Comparison of ENCODE assay signal across 19 mouse cellular contexts in the genomic region with DNA sequence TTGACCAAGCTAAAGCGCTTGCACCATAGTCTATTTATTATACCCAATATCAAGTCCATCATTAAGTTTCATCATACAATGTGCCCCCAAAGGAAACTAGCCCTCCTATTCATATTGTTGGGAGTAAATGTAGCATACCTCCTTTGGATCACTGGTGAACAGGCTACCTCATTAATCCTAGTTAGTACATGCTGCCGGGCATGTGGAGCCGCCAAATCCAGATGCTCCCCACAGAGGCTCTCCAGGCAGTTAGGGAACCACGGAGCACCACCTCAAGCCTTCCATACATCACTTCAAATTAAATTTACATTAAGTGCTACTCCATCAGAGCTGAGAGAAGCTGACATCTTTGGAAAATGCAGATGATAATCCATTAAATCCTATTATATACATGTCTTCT.
A peak's percentile ranks its signal among the peaks of the same experiment; 100 is the strongest.
DNase-seq lines count a peak whose midpoint lies in the region; ATAC-seq lines count a peak whose summit lies in the region.
"Had no signal": no experiment of that assay in that cellular context is flagged by ENCODE, and none has a peak within 500 bp of the region (broad histone marks: within the 10 kb centered on the region; RNA-seq: fewer than 3 reads in every experiment).

No protein-coding gene starts in this region.

- no peaks in the 10 kb centered on the region for H3K36me3 ChIP-seq in forebrain, embryonic 11.5 days (ENCODE audit: control insufficient read depth, insufficient read depth, low read length)
- H3K36me3 ChIP-seq in forebrain, embryonic 15.5 days, result no peaks in the 10 kb centered on the region
- no peaks in the 10 kb centered on the region for H3K36me3 ChIP-seq in limb, embryonic 11.5 days (ENCODE audit: control insufficient read depth, insufficient read depth, low read length)
- H3K36me3 ChIP-seq in limb, embryonic 10.5 days, result no peaks in the 10 kb centered on the region
- H3K36me3 ChIP-seq: embryonic facial prominence, embryonic 13.5 days; heart, embryonic 10.5 days; hindbrain, embryonic 10.5 days had no signal

- H3K4me3 ChIP-seq in forebrain, embryonic 11.5 days (ENCODE audit: low read depth, low read length), result no peak overlapping the region
- H3K4me3 ChIP-seq in forebrain, embryonic 15.5 days, result no peak overlapping the region
- no peak overlapping the region for H3K4me3 ChIP-seq in limb, embryonic 11.5 days (ENCODE audit: low read depth, low read length)
- no peak overlapping the region for H3K4me3 ChIP-seq in limb, embryonic 10.5 days
- H3K4me3 ChIP-seq: embryonic facial prominence, embryonic 13.5 days; gastrocnemius, adult 2 months; heart, embryonic 10.5 days; hindbrain, embryonic 10.5 days; left cerebral cortex, adult 2 months had no signal

- WGBS in forebrain, embryonic 11.5 days, result 15% methylated on average over 4 of the region's 4 CpGs
- 10% methylated on average over 4 of the region's 4 CpGs for WGBS in forebrain, embryonic 15.5 days
- WGBS in limb, embryonic 11.5 days, result 25% methylated on average over 4 of the region's 4 CpGs
- WGBS in limb, embryonic 10.5 days, result 32% methylated on average over 4 of the region's 4 CpGs

- H3K9ac ChIP-seq in forebrain, embryonic 11.5 days (ENCODE audit: low read length), result no peak overlapping the region
- H3K9ac ChIP-seq in forebrain, embryonic 15.5 days (replicated peaks), result no peak overlapping the region
- no peak overlapping the region for H3K9ac ChIP-seq in limb, embryonic 11.5 days (ENCODE audit: low read length)
- H3K9ac ChIP-seq: embryonic facial prominence, embryonic 13.5 days had no signal

- H3K4me1 ChIP-seq in forebrain, embryonic 11.5 days (replicated peaks; ENCODE audit: control insufficient read depth, insufficient read depth, low read length), result peaks cover 6% of the 10 kb centered on the region; the same call in 1 of the 2 replicates
- H3K4me1 ChIP-seq in forebrain, embryonic 15.5 days, result peaks cover 24% of the 10 kb centered on the region
- H3K4me1 ChIP-seq in limb, embryonic 11.5 days (ENCODE audit: control insufficient read depth, insufficient read depth, low read length), result 0 out of 2 replicates have a peak, but pooled peaks cover 5% of the 10 kb centered on the region
- H3K4me1 ChIP-seq in limb, embryonic 10.5 days, result peaks cover 21% of the 10 kb centered on the region

- peaks cover 68% of the 10 kb centered on the region for H3K27me3 ChIP-seq in forebrain, embryonic 11.5 days (ENCODE audit: control insufficient read depth, insufficient read depth, low read length)
- H3K27me3 ChIP-seq in forebrain, embryonic 15.5 days, result peaks cover 49% of the 10 kb centered on the region
- H3K27me3 ChIP-seq in limb, embryonic 11.5 days (ENCODE audit: control insufficient read depth, insufficient read depth, low read length), result peaks cover 10% of the 10 kb centered on the region; the same call in 1 of the 2 replicates
- peaks cover 41% of the 10 kb centered on the region for H3K27me3 ChIP-seq in limb, embryonic 10.5 days (ENCODE audit: low read depth, poor library complexity, severe bottlenecking)

- ATAC-seq in forebrain, embryonic 11.5 days (replicated peaks; ENCODE audit: low FRiP score), result peak; percentile 44; the same call in 1 of the 2 replicates
- no peak for ATAC-seq in forebrain, embryonic 15.5 days (replicated peaks)
- ATAC-seq in limb, embryonic 11.5 days (ENCODE audit: insufficient number of reproducible peaks, low FRiP score, low TSS enrichment, low read depth), result no peak
- ATAC-seq: inflammation-experienced regulatory T-cells, adult 6 months had no signal

- H3K4me2 ChIP-seq in forebrain, embryonic 11.5 days (ENCODE audit: low read depth, low read length, severe bottlenecking), result no peak overlapping the region
- no peak overlapping the region for H3K4me2 ChIP-seq in forebrain, embryonic 15.5 days (replicated peaks)
- H3K4me2 ChIP-seq in limb, embryonic 11.5 days (ENCODE audit: low read depth, severe bottlenecking), result no peak overlapping the region
- H3K4me2 ChIP-seq: embryonic facial prominence, embryonic 13.5 days; midbrain, embryonic 11.5 days had no signal

- no peaks in the 10 kb centered on the region for H3K9me3 ChIP-seq in forebrain, embryonic 11.5 days (ENCODE audit: control insufficient read depth, low read length)
- H3K9me3 ChIP-seq in forebrain, embryonic 15.5 days, result no peaks in the 10 kb centered on the region
- no peaks in the 10 kb centered on the region for H3K9me3 ChIP-seq in limb, embryonic 11.5 days (ENCODE audit: control insufficient read depth, low read length)
- no peaks in the 10 kb centered on the region for H3K9me3 ChIP-seq in limb, embryonic 10.5 days (replicated peaks)
- H3K9me3 ChIP-seq: embryonic facial prominence, embryonic 13.5 days; heart, embryonic 10.5 days; hindbrain, embryonic 10.5 days had no signal

- H3K27ac ChIP-seq in forebrain, embryonic 11.5 days (ENCODE audit: low read depth, low read length), result no peak overlapping the region
- H3K27ac ChIP-seq in forebrain, embryonic 15.5 days (replicated peaks), result no peak overlapping the region
- H3K27ac ChIP-seq in limb, embryonic 11.5 days (replicated peaks; ENCODE audit: low read depth, low read length), result no peak overlapping the region
- H3K27ac ChIP-seq in limb, embryonic 10.5 days, result no peak overlapping the region
- H3K27ac ChIP-seq: embryonic facial prominence, embryonic 13.5 days; gastrocnemius, adult 2 months; heart, embryonic 10.5 days; hindbrain, embryonic 10.5 days; left cerebral cortex, adult 2 months had no signal

- peak; percentile 67 for DNase-seq in forebrain, embryonic 11.5 days (ENCODE audit: low spot score)
- peak; percentile 35 for DNase-seq in limb, embryonic 11.5 days (ENCODE audit: low spot score)
- no peak for DNase-seq in limb, embryonic 10.5 days (ENCODE audit: low spot score)
- DNase-seq in forelimb bud, embryonic 11.5 days (ENCODE audit: low read depth, low spot score), result peak; percentile 47
- peak; percentile 63 for DNase-seq in retina, embryonic 14.5 days (ENCODE audit: low spot score)
- DNase-seq in lung, postnatal 25 days (ENCODE audit: low spot score), result no peak
- DNase-seq: adrenal gland, postnatal 25 days; cerebellum, adult 9-10 months; gastrocnemius, adult 2 months; kidney, adult 18-20 months; kidney, postnatal 4 days; left cerebral cortex, postnatal 4 days had no signal

Comparison
In these comparisons a context has a peak if more than half of its experiments do, and no peak if none do; other contexts are left out.
1. DNase-seq: peak in forebrain, embryonic 11.5 days (single experiment), limb, embryonic 11.5 days (single experiment), forelimb bud, embryonic 11.5 days (single experiment) and retina, embryonic 14.5 days (single experiment); none in limb, embryonic 10.5 days (single experiment) and lung, postnatal 25 days (single experiment).